Mouse (Mus musculus) kidney, adult 11 months (tissue): Measurements from ENCODE around the gene Ptgir.

Source experiments
- DNase-seq: peaks from one replicate; pipeline ENCODE4 v3.0.0; 2022

Ptgir gene

GRCm38 (mm10) chr7:16906281-16906680, at the start of gene Ptgir:
Gene Ptgir (plus strand): TSS chr7:16906490.
- DNase-seq, result no peak

DNA sequence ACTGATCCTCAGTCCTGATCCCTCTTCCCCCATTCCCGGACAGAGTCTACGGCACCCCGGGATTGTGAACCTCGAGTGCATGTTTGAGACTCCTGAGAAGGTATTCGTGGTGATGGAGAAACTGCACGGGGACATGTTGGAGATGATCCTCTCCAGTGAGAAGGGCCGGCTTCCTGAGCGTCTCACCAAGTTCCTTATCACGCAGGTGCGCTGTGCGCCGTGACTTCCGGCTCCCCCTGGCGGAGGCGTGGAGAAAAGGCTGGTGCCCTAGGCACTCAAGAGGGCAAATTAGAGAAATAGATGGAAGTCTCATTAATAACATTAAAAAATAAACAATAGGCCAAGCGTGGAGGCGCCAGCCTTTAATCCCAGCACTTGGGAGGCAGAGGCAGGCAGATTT, 48.0 kb upstream of the Ptgir start:
- DNase-seq, result no peak

GRCm38 (mm10) chr7:16859902-16860651, 46.2 kb upstream of the Ptgir start:
- no peak for DNase-seq

DNA sequence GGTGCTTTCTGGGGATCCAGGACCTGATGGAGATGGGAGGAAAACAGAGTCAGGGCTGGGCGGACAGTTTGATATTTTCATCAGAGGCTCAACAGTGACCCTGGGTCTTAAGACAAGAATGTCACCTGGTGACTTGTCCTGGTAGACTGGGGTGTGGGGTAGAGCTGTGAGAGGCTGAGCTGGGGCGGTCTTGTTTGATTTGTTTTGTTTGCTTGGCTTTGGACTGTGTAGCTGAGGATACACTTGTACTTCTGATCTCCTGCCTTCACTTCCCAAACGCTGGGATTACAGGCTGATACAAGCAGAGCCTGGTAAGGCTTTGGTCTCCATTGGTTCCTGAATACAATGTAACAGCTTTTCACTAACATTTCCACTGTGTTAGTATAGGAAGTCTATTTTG, 38.8 kb upstream of the Ptgir start:
- DNase-seq, result no peak

DNA sequence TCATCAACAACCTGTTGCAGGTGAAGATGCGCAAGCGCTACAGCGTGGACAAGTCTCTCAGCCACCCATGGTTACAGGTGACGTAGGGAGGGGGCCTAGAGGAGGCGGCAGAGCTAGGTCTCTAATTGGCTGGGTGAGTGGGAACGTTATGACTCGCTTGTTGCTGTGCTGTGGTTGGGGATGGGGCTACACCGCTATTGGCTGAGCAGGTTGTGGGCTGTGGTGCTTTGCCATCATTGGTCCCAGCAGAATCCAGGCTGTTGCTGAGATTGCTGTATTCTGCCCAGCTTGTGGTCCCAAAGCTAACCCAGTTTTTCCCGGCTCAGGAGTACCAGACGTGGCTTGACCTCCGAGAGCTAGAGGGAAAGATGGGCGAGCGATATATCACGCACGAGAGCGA, 36.8 kb upstream of the Ptgir start:
- no peak for DNase-seq

DNA sequence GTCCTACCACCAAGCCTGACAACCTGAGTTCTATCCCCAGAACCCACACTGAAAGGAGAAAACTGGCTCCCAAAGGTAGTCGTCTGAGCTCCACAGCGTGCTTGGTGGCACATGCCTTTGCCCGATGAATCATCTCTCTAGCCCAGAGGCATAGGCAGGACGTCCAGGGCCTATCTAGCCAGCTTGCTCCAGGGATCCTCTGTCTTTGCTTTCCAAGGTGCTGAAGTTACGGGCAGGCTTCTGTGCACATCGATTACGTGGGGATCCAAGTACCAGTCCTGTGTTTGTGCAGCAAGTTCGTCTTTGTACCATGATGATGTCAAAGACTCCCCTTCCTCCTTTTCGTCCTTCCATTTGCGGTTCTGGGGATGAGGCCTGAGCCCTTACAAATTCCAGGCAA, 34.7 kb upstream of the Ptgir start:
- no peak for DNase-seq

DNA sequence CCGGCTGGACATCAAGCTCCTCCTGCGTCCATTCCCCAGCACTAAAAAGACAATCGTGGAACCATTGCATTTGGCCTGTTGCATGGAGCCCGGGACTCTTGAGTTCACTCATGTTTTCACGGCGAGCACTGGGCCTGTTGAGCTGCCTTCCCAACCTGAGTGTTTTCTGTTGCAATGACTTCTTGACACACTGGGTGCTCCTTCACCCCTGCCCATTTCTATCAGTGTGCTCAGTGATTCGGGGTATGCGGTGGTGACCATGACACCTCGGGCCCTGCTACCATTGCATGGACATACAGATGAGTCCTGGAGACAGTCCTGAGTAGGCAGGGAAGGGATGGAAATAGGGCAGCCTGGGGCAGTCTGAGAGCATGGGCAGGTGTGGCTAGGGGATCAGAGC, 33.8 kb upstream of the Ptgir start:
- DNase-seq, result no peak

DNA sequence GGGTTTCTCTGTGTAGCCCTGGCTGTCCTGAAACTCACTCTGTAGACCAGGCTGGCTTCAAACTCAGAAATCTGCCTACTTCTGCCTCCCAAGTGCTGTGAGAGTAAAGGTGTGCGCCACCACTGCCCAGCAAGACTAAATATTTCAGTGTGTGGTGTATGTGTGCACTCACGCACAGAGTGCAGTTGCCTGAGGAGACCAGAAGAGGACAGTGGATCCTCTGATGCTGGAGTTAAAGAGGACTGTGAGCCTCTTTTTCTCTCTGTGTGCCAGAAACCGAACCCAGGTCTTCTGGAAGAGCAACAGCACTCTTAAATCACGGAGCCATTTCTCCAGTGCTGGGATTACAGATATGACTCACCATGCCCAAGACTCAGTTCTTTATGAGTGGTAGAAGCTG, 32.9 kb upstream of the Ptgir start:
- DNase-seq, result no peak

DNA sequence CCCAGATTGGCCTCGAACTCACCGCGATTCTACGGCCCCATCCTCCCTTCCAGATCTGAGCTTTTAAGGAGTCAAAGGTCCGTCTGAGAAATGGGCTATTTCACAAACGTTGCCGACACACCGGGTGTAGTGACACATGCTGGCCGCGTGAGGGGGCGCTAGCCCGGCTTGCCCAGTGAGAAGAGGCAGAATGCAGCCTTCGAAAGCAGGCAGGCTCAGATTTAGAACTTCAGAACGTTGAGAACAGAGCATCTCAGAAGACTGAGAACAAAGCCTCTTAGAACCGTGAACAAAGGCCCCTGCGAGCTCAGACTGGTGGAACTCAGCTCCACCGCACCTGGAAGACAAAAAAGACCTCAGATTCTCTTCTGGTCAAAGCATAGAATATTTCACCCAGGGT, 32.1 kb upstream of the Ptgir start:
- peak; percentile 74 for DNase-seq

GRCm38 (mm10) chr7:16874756-16875309, 31.5 kb upstream of the Ptgir start:
- DNase-seq, result peak; percentile 100

DNA sequence AGATGAGACGGTGACA, 31.2 kb upstream of the Ptgir start, which contains the start of gene Dact3:
Gene Dact3 (plus strand): TSS at position 8 of the 16 bp plus-strand sequence.
- DNase-seq, result no peak

- no peak for DNase-seq
These were observed 31.0 kb upstream of the Ptgir start for GRCm38 (mm10) chr7:16875326-16875725.

DNA sequence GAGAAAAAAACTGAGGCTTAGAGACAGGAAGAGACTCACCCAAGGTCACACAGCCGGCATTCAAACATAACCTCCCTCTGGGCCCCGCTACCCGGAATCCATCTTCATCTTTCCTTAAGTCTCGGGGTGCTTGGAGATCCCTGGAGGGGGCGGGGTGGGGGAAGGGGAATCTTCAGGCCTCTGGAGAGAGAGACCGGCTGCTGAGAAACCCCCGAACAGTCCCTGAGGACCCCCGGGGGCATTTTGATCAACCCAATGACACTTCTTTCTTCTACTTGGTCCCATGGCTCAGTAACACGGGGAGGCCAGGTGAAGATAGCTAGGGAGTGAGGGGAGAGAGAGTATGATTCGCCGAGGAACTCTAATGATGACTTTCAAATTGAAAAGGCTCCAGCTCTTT, 30.3 kb upstream of the Ptgir start:
- no peak for DNase-seq

DNA sequence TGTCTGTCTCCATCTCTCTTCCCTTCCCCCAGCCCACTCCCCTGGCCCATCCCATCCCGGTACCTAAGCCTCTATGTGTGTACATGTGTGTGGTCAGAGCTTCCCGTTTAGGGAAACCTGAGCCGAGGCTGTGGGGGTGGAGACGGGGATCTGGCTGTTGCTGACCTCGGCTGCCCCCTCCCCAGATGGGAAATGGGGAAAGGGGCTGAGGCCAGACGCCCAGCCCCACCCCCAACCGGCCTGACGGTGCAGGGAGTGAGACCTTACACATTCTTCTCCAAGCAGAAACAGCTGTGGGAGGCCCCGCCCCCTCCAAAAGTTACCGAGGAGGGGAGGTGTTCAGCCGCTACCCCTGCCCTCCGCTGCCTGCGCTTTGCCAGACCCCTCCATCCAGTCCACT, 29.7 kb upstream of the Ptgir start:
- no peak for DNase-seq

GRCm38 (mm10) chr7:16877717-16878116, 28.6 kb upstream of the Ptgir start:
- no peak for DNase-seq

GRCm38 (mm10) chr7:16879796-16880547, 26.3 kb upstream of the Ptgir start:
- DNase-seq, result no peak

GRCm38 (mm10) chr7:16880615-16881014, 25.7 kb upstream of the Ptgir start:
- DNase-seq, result no peak

DNA sequence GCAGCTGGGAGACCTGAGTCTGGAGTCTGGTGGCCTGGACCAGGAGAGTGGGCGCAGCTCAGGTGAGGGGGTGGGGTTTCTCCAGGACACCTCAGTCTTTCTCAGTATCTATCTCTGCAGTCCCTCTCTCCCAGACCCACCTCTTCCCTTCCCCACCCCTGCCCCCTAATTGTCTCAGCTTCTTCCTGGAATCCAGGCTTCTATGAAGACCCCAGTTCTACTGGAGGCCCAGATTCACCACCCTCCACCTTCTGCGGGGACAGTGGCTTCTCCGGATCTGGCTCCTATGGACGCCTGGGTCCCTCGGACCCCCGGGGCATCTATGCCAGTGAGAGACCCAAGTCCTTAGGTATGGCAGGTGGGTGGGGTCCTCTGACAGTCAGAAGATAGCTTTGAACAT, 23.1 kb upstream of the Ptgir start:
- no peak for DNase-seq

- no peak for DNase-seq
These were observed 22.0 kb upstream of the Ptgir start for GRCm38 (mm10) chr7:16884334-16884733.

GRCm38 (mm10) chr7:16885271-16885776, 21.0 kb upstream of the Ptgir start:
- no peak for DNase-seq

DNA sequence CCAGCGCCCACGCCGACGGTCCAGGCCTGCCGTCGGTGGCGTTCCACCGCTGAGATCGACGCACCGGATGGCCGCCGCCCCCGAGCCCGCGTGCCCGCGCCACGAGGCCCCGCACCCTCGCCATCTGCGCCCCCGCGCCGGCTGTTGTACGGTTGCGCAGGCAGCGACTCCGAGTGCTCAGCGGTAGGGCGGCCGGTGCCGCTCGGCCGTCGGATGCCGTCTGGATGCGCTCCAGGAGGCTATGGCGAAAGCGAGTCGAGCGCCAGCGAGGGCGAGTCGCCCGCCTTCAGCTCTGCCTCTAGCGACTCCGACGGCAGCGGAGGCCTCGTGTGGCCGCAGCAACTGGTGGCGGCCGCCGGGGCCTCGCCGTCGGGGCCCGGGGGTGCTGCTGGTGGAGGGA, 20.4 kb upstream of the Ptgir start:
- no peak for DNase-seq

GRCm38 (mm10) chr7:16890536-16890935, 15.8 kb upstream of the Ptgir start:
- DNase-seq, result no peak

DNA sequence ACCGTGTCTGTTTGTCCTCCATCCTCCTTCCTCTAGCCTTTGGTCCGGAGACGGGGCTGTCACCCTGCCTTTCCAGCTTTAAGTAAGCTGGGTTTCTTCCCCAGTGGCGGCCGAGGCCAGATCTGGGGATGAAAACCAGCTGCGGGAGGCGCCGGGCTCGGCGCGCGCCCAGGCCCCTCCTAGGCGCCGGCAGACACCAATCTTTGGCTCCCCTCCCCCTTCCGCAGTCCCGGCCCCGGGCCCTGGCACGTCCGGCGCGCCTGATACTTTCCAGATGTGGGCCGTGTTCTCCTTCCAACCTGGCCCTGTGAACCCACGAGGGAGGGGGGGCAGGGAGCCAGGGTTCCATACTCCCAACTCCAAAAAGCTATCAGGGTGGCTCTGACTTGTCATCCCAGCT, 15.3 kb upstream of the Ptgir start:
- peak; percentile 60 for DNase-seq

DNA sequence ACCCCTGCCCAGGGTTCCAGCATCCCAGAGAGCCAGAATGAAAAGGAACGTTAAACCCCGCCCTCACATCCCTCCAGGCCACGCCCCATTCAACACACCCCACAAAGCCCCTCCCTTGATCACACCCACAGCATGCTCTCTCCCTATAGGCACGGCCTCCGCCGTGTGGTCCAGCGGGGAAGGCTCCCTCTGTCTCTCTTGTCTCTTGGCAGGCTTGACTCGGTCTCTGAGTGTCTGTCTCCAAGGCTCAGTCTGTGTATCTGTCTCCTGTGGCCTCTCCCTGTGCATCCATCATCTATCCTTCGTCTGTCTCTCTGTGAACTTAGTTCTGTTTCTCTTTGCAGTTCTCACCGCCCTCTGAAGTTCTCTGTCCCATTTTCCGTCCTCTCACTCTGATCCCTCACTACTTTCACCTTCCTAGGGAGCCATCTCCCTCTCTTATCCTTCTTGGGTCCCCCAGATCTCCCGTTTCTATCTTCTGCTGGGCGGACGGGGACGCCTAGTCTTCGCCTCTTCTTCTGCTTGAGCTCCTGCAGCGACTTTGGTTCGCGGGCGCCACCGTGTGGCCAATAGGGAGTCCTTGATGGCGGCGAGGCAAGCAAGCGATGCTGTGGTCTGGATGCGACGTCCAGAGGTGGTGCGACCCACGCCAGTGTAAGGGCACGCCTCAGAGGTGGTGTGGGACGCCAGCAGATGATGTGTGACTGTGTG, 14.5 kb upstream of the Ptgir start, which contains the start of gene Gng8:
Gene Gng8 (plus strand): TSS at position 146 of the 711 bp plus-strand sequence.
- DNase-seq, result peak; percentile 68
